Mouse (Mus musculus) megakaryocyte, embryonic 14.5 days (primary cell): ENCODE measurements around the gene Snap23.

ENCODE experiments used
- FLI1 ChIP-seq: IDR thresholded peaks from 2 replicates; pipeline ENCODE4 v1.6.1; 2012; ENCODE audit warnings: low read length, inconsistent platforms, mixed read lengths
- GATA1 ChIP-seq: IDR thresholded peaks from 3 replicates; pipeline ENCODE4 v1.6.1; 2012; ENCODE audit warnings: mixed read lengths, low read length, inconsistent platforms, borderline replicate concordance

DNA sequence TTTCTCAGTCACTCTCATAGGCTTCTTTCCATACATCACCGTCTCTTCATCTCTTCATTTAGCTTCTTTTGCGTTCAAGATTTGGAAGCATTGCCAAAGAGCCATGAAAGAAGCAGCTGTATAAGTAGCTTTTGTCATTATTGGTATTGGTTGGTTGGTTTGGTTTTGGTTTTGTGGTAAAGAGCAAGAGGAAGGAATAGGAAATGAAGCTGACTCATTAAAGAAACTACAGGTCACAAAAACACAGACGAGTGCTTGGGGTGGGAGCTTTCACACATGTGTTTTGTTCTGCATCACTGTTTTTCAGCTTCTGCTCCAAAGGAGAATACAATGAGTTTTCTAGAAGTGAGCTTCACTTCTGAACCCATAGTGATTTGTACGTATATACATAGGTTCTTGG is 32.0 kb downstream of the Snap23 start:
- TF ChIP-seq GATA1, result no peak
- no peak for TF ChIP-seq FLI1
